In genomic region chr2:146855599-146856039, GRCm38 (mm10) we compare ENCODE assay signal across 8 mouse cellular contexts. TPM values are rescaled to one million over a fixed set of nuclear protein-coding genes. Genes with fewer than 3 reads are reported as not detected.
A peak's percentile ranks its signal among the peaks of the same experiment; 100 is the strongest.
DNase-seq lines count a peak whose midpoint lies in the region; ATAC-seq and TF ChIP-seq lines count a peak whose summit lies in the region.

Gene Kiz (plus strand): TSS chr2:146855864.

- ATAC-seq in intestine, postnatal 0 days, result peak; percentile 99

- peak within 1 kb of the TSS; percentile 92 for H3K4me3 ChIP-seq in intestine, postnatal 0 days (ENCODE audit: low read depth, low read length)
- H3K4me3 ChIP-seq in midbrain, embryonic 10.5 days, result peak within 1 kb of the TSS; percentile 89

- TF ChIP-seq CTCF in intestine, postnatal 0 days (IDR thresholded peaks at IDR 0.05; ENCODE audit: low read depth), result peak; percentile 58

- no peaks in the 10 kb centered on the region for H3K9me3 ChIP-seq in intestine, postnatal 0 days (ENCODE audit: control insufficient read depth)
- no peaks in the 10 kb centered on the region for H3K9me3 ChIP-seq in midbrain, embryonic 10.5 days (replicated peaks)

- H3K27me3 ChIP-seq in intestine, postnatal 0 days (replicated peaks; ENCODE audit: control insufficient read depth, insufficient read depth, low read length), result no peaks in the 10 kb centered on the region
- no peaks in the 10 kb centered on the region for H3K27me3 ChIP-seq in midbrain, embryonic 10.5 days (ENCODE audit: low read depth, poor library complexity, severe bottlenecking)

- under 1% methylated on average over 30 of the region's 32 CpGs for WGBS in intestine, postnatal 0 days
- WGBS in midbrain, embryonic 10.5 days, result under 1% methylated on average over 32 of the region's 32 CpGs

- no peaks in the 10 kb centered on the region for H3K4me1 ChIP-seq in intestine, postnatal 0 days (replicated peaks; ENCODE audit: control insufficient read depth, insufficient read depth, low read length)
- peaks cover 21% of the 10 kb centered on the region for H3K4me1 ChIP-seq in midbrain, embryonic 10.5 days

- H3K36me3 ChIP-seq in intestine, postnatal 0 days (ENCODE audit: control insufficient read depth, insufficient read depth), result no peaks in the 10 kb centered on the region
- H3K36me3 ChIP-seq in midbrain, embryonic 10.5 days, result no peaks in the 10 kb centered on the region

- H3K27ac ChIP-seq in intestine, postnatal 0 days (ENCODE audit: low read depth, low read length), result no peak within 1 kb of the TSS; the same call in 1 of the 2 replicates
- peak within 1 kb of the TSS; percentile 94 for H3K27ac ChIP-seq in midbrain, embryonic 10.5 days (replicated peaks)

- intact Hi-C loops in left cerebral cortex, postnatal 36 days (cut with DNase I), result no loop called here

- peak; percentile 99 for DNase-seq in adrenal gland, postnatal 10 days
- DNase-seq in embryo, embryonic 9.5 days (ENCODE audit: extremely low spot score), result peak; percentile 98
- DNase-seq in gastrocnemius, postnatal 4 days (ENCODE audit: low spot score in 2 of 2), result peak; percentile 86 to 92
- DNase-seq in left cerebral cortex, postnatal 36 days (ENCODE audit: low spot score in 2 of 2), result peak; percentile 87 to 90
- peak; percentile 96 for DNase-seq in midbrain, embryonic 10.5 days (ENCODE audit: low spot score)
- DNase-seq in right cerebral cortex, postnatal 36 days (ENCODE audit: low spot score in 2 of 2), result peak; percentile 84 to 85
- peak; percentile 91 to 92 for DNase-seq in urinary bladder, postnatal 4 days (ENCODE audit: low spot score in 2 of 2)

- H3K4me2 ChIP-seq in intestine, postnatal 0 days (replicated peaks; ENCODE audit: low read depth), result peak within 1 kb of the TSS; percentile 94

- H3K9ac ChIP-seq in intestine, postnatal 0 days (ENCODE audit: low read depth, low read length), result peak within 1 kb of the TSS; percentile 81

RNA-seq across cellular contexts. Expression of gene Kiz, which starts in this region (rescaled TPM):
- 10 to 100 TPM; 37.6 to 43.8 TPM for total RNA-seq in adrenal gland, postnatal 10 days (2021)
- 10 to 100 TPM; 27.1 to 30.8 TPM for total RNA-seq in gastrocnemius, postnatal 4 days (2021)
- polyA plus RNA-seq in intestine, postnatal 0 days (2015; fragmentation: Nextera tagmentation; extraction: Ambion mirVana), result 9.3 and 9.8 TPM in 2 replicates
- total RNA-seq in left cerebral cortex, postnatal 36 days (2021), result 10 to 100 TPM; 19.3 to 20.3 TPM
- polyA plus RNA-seq in midbrain, embryonic 10.5 days (2016; fragmentation: Nextera tagmentation; extraction: Ambion mirVana), result 32.2 and 33.7 TPM in 2 replicates
